Mouse (Mus musculus) brown adipose tissue, adult 24 weeks (tissue): ENCODE measurements around the gene Myl12a. TPM values are rescaled to one million over a fixed set of nuclear protein-coding genes. Genes with fewer than 3 reads are reported as not detected.

ENCODE experiments used
- H3K27ac ChIP-seq: fragments of 200-500 bp; replicated peaks from 2 replicates; pipeline ENCODE4 v1.5.1; 2012; ENCODE audit warnings: low read depth, mild to moderate bottlenecking, low read length
- H3K4me1 ChIP-seq: fragments of 200-500 bp; 2 replicates; pipeline ENCODE4 v1.6.1; 2012; ENCODE audit warnings: low read length, mixed read lengths; ENCODE audit not compliant: control insufficient read depth, insufficient read depth, insufficient read length
- H3K4me3 ChIP-seq: fragments of 200-500 bp; 2 replicates; pipeline ENCODE4 v1.5.1; 2012; ENCODE audit warnings: low read depth, mild to moderate bottlenecking, low read length, moderate library complexity; ENCODE audit not compliant: insufficient read depth
- polyA plus RNA-seq: library from polyadenylated mRNA; stranded (reverse); fragments of >200 nt; gene quantifications from 2 replicates; pipeline ENCODE4 v1.2.4, GENCODE M21; 2012; ENCODE audit not compliant: missing spikeins, insufficient read depth, insufficient read length

The Myl12a gene
- polyA plus RNA-seq, 1 experiment = 322 TPM

GRCm38 (mm10) chr17:71019309-71019655 lies 16.6 kb upstream of the Myl12a start:
- peak overlapping the region; percentile 23; the same call in 1 of the 2 replicates for H3K4me3 ChIP-seq
- no peaks in the 10 kb centered on the region for H3K4me1 ChIP-seq
- no peak overlapping the region for H3K27ac ChIP-seq

DNA sequence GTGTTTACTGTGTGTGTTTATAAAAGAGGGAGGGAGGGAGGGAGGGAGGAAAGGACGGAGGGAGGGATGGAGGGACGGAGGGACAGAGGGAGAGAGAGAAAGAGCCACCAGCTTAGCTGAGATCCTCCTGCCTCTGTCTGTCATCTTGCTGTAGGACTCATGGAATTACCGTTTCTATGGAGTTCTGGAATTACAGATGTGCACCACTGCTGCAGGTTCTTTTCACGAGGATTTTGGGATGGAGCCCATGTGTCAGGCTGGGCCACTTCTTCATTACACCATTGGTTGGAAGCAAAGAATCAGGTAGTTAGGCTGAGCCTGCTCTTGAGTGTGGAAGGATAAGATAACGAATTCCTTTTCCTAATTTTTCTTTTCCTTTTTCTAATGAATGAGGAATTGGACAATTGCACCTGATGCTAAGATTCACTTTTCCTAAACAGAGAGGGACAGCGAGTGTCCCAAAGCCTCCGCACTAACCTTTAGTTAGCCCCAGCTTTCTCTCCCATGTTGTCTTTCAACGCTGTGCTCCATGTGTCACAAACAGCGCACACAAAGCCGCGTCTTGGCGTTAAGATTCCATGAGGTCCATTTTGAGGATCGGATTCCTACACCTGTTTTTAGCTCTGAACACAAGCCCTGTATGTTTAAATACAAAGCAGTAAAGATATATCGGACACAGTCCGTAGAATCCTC lies 16.1 kb upstream of the Myl12a start:
- no peak overlapping the region for H3K27ac ChIP-seq
- H3K4me3 ChIP-seq = no peak overlapping the region
- no peaks in the 10 kb centered on the region for H3K4me1 ChIP-seq

GRCm38 (mm10) chr17:71018151-71018550 lies 15.5 kb upstream of the Myl12a start:
- Histone ChIP-seq H3K4me3 (no peak overlapping the region), H3K27ac (no peak overlapping the region), H3K4me1 (no peaks in the 10 kb centered on the region)

- Histone ChIP-seq H3K27ac (no peak overlapping the region), H3K4me1 (no peaks in the 10 kb centered on the region), H3K4me3 (no peak overlapping the region)
These were observed 14.8 kb upstream of the Myl12a start for GRCm38 (mm10) chr17:71017457-71017998.

DNA sequence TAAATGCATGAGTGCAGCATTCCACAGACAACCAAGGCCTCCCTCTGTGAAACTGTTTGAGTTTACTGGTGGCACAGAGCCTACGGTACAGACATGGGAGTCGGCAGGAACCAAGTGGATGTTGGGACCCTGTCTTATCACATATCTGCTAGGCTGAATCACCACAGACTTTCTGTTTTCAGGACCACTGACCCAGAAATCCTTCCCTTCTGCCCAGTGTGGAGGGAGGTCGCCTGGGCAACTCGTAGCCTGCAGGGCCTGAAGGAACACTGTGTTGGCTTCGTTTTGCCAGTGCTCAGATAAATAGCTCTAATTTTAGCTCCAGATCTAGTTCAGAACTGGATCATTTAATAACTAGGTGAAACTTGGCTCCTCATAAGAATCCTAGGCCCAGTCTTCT lies 12.2 kb upstream of the Myl12a start:
- H3K4me1 ChIP-seq = no peaks in the 10 kb centered on the region
- no peak overlapping the region for H3K4me3 ChIP-seq
- no peak overlapping the region for H3K27ac ChIP-seq

DNA sequence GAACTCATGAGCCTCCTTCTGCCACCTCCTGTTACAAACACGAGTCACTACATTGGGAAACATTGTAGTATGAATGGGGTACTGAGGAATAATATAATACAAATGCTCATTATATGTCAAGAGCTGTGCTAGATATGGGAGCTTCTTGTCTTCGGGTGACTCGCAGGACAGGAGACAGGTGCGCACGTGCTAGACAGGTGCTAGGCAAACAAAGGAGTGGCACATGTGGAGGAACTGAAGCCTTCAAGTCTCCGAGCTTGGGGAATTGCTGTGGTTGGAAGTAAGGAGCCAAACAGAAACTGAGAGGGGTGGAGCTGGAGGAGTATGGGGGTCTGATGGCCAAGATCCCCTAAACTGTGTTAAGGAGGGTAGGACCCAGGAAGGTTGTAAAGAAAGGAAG lies 10.4 kb upstream of the Myl12a start:
- no peak overlapping the region for H3K27ac ChIP-seq
- no peak overlapping the region for H3K4me3 ChIP-seq
- no peaks in the 10 kb centered on the region for H3K4me1 ChIP-seq

DNA sequence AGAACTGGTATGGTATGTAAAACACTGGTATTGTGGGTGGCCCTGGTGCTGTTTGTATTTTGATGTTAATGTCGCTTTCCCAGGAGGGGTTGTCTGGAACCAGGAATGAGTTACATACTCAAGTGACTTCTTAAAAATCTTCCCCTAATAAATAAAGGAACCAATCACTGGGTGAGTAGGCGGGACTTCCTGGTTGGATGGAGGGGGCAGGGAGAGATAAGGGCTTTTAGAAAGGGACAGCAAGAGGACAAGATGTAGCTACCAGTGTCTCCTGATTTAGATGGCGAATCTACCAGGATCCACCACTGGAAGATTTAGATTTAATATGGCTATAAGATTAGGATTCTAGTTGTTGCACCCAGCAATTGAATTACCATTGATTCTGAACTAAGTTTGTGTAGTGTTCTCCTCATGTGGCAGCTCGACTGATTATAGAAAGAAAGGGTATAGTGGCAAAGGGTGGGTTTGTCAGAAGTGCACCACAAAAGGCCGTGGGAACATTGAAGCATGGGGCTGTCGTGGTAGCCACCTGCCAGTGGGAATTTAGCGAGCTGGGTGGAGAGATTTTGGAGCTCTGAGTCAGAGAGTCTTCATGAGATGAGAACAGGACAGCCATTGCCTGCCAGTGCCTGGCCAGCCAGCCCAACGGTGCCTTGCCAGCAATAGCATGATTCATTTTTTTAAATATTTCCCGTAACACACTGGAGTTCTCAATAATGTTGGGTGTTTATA lies 9.4 kb upstream of the Myl12a start:
- no peak overlapping the region for H3K4me3 ChIP-seq
- no peaks in the 10 kb centered on the region for H3K4me1 ChIP-seq
- no peak overlapping the region for H3K27ac ChIP-seq

DNA sequence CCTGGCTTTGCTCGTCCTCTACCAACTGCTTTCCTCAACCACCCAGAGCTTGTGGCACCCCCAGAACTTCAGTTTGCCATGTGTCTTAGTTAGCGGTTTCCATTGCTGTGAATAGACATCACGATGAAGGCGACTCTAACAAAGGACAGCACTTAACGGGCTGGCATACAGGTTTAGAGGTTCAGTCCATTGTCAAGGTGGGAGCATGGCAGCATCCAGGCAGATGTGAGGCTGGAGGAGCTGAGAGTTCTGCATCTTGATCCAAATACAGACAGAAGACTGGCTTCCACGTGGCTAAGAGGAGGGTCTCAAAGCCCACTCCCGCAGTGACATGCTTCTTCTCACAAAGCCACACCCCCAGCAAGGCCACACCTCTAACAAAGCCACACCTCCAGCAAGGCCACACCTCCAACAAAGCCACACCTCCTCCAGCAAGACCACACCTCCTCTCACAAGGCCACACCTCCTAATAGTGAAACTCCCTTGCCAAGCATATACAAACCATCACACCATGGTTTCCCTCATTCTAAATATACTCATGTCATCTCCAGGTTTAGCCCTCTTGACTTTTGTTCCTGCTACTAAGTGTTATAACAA lies 8.1 kb upstream of the Myl12a start:
- no peak overlapping the region for H3K27ac ChIP-seq
- H3K4me1 ChIP-seq = no peaks in the 10 kb centered on the region
- no peak overlapping the region for H3K4me3 ChIP-seq

- Histone ChIP-seq H3K4me1 (no peaks in the 10 kb centered on the region), H3K4me3 (no peak overlapping the region), H3K27ac (no peak overlapping the region)
These were observed 7.1 kb upstream of the Myl12a start for GRCm38 (mm10) chr17:71009751-71010150.

GRCm38 (mm10) chr17:71008676-71009075 lies 6.0 kb upstream of the Myl12a start:
- Histone ChIP-seq H3K4me1 (no peaks in the 10 kb centered on the region), H3K27ac (no peak overlapping the region), H3K4me3 (no peak overlapping the region)

DNA sequence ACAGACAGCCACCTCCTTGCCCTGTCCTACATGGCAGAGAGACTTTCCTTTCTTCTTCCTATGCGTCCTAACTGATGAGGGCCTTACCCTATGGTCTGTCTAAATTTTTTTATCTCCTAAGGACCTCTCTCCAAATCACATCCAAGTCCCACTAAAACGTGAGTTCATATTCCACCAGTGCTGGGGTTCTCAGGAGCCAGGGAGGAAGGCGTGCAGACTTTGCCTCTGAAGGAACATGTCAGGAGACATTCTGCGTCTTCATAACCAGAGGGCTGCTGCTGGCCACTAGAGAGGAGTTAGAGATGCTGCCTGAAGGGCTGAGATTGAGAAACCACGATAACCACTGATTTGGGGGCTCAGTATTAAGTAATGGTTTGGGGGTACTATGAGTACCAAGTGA lies 4.3 kb upstream of the Myl12a start:
- Histone ChIP-seq H3K4me3 (no peak overlapping the region), H3K27ac (no peak overlapping the region), H3K4me1 (peaks cover 3% of the 10 kb centered on the region; the same call in 1 of the 2 replicates)

DNA sequence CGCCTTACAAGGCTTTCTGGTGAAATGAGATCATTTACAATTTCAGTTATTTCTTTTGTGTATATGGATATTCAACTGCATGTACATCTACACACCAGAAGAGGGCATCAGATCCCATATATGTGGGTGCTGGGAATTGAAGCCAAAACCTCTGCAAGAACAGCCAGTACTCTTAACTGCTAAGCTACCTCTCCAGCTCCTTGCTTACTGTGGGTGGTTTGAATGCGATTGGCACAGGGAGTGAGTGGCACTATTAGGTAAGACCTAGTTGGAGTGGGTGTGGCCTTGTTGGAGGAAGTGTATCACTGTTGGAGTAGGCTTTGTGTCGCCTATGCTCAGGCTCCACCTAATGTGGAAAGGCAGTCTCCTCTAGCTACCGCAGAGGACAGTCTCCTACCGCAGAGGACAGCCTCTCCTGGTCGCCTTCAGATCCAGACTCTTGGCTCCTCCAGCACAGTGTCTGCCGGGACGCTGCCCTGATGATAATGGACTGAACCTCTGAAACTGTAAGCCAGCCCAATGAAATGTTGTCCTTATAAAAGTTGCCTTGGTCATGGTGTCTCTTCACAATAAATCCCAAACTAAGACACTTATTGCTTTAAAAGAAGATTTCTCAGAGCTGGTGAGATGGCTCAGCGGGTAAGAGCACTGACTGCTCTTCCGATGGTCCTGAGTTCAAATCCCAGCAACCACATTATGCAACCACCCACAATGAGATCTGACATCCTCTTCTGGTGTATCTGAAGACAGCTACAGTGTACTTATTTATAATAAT lies 1.7 kb upstream of the Myl12a start:
- Histone ChIP-seq H3K4me1 (peaks cover 6% of the 10 kb centered on the region), H3K4me3 (no peak overlapping the region), H3K27ac (peak overlapping the region; percentile 34; the same call in 1 of the 2 replicates)

- Histone ChIP-seq H3K4me1 (peaks cover 9% of the 10 kb centered on the region), H3K4me3 (no peak overlapping the region), H3K27ac (peak overlapping the region; percentile 100)
These were observed 1.0 kb upstream of the Myl12a start for GRCm38 (mm10) chr17:71003721-71004120.

DNA sequence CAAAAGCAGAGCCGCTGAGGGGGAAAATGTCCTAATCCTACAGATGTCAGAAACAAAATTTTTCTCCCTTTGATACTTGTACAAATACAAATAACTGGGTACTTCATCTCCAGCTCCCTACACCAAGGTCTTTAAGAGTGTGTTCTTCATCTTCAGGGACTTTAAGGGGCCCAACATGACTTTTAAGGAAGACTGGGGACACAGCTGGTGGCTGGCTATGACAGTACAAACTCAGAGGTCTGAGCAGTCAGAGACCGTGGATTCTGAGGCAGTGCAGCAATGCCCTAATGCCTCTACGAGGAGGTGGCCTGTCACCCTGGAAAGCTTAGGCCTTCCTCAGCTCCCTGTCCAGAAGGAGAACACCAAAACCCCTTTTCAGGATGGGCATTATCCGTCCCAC lies 434 bp upstream of the Myl12a start:
- Histone ChIP-seq H3K27ac (peak overlapping the region; percentile 100), H3K4me3 (no peak overlapping the region; the same call in 1 of the 2 replicates), H3K4me1 (peaks cover 13% of the 10 kb centered on the region)
